Mouse (Mus musculus) ES-E14 (cell line): ENCODE data around the gene Sema6d. TPM values are rescaled to one million over a fixed set of nuclear protein-coding genes. Genes with fewer than 3 reads are reported as not detected.

Experiments used
- DNase-seq: peaks from one replicate; pipeline ENCODE4 v3.0.0-alpha.2; 2013; ENCODE audit warnings: low read depth, low spot score
- H3K27ac ChIP-seq: 2 replicates; pipeline ENCODE4 v1.5.1; 2012; ENCODE audit warnings: low read depth, mild to moderate bottlenecking, low read length, moderate library complexity, mixed read lengths; ENCODE audit not compliant: poor library complexity, insufficient read depth, severe bottlenecking
- H3K36me3 ChIP-seq: 2 replicates; pipeline ENCODE4 v1.6.1; 2012; ENCODE audit warnings: mild to moderate bottlenecking, low read length, moderate library complexity, mixed read lengths; ENCODE audit not compliant: control insufficient read depth, poor library complexity, insufficient read depth, severe bottlenecking
- H3K4me1 ChIP-seq, 2 experiments: fragments of 150-350 bp in 1 of 2; sonication (generic) in 1 of 2; 2 replicates each; pipeline ENCODE4 v1.6.1; 2012; ENCODE audit warnings: low read length in 2 of 2, mild to moderate bottlenecking in 1 of 2, mixed read lengths in 1 of 2; ENCODE audit not compliant: control insufficient read depth in 2 of 2, insufficient read depth in 2 of 2, poor library complexity in 1 of 2
- H3K4me3 ChIP-seq, 2 experiments: fragments of 150-350 bp in 1 of 2; sonication (generic) in 1 of 2; 2 replicates each; pipeline ENCODE4 v1.5.1; 2012; ENCODE audit warnings: low read length in 2 of 2, low read depth in 1 of 2, mild to moderate bottlenecking in 1 of 2, mixed read lengths in 1 of 2; ENCODE audit not compliant: insufficient read depth in 1 of 2, poor library complexity in 1 of 2, severe bottlenecking in 1 of 2
- H3K9ac ChIP-seq: 2 replicates; pipeline ENCODE4 v1.6.1; 2012; ENCODE audit warnings: low read depth, mild to moderate bottlenecking, low read length, mixed read lengths; ENCODE audit not compliant: poor library complexity, insufficient read depth, severe bottlenecking
- H3K9me3 ChIP-seq: fragments of 150-350 bp; sonication (generic); 2 replicates; pipeline ENCODE4 v1.6.1; 2012; ENCODE audit warnings: low read depth, mild to moderate bottlenecking, low read length; ENCODE audit not compliant: control insufficient read depth, insufficient read depth
- CHD2 ChIP-seq: IDR thresholded peaks from 2 replicates; pipeline ENCODE4 v1.6.1; 2014; ENCODE audit warnings: mild to moderate bottlenecking, low read depth, low read length, inconsistent platforms
- HCFC1 ChIP-seq: IDR thresholded peaks from 2 replicates; pipeline ENCODE4 v1.6.1; 2012; ENCODE audit warnings: low read length, inconsistent platforms, borderline replicate concordance; ENCODE audit not compliant: insufficient read depth
- MAFK ChIP-seq: IDR thresholded peaks from 2 replicates; pipeline ENCODE4 v1.6.1; 2014; ENCODE audit warnings: mild to moderate bottlenecking, low read depth, low read length, inconsistent platforms; ENCODE audit not compliant: insufficient read depth
- ZC3H11A ChIP-seq: IDR thresholded peaks from 2 replicates; pipeline ENCODE4 v1.6.1; 2012; ENCODE audit warnings: low read depth, mild to moderate bottlenecking, inconsistent platforms, low read length, borderline replicate concordance
- ZNF384 ChIP-seq: IDR thresholded peaks from 2 replicates; pipeline ENCODE4 v1.6.1; 2012; ENCODE audit warnings: low read depth, low read length, inconsistent platforms
- in situ Hi-C, 2 experiments: fragments of 600-800 bp; cut with MboI; formaldehyde crosslinking; loops; one replicate each; pipeline ENCODE4 v1.15.1; 2025; ENCODE audit warnings: low sequenced_read_pairs in 2 of 2, inconsistent platforms in 1 of 2; ENCODE audit not compliant: unreplicated experiment in 2 of 2
- total RNA-seq: library from RNA; depleted of rRNA; stranded (reverse); fragments of 300-350 nt; gene quantifications from 2 replicates; pipeline ENCODE4 v1.2.3, GENCODE M21; 2012

The Sema6d gene
- total RNA-seq, 1 experiment = 0.54 TPM

DNA sequence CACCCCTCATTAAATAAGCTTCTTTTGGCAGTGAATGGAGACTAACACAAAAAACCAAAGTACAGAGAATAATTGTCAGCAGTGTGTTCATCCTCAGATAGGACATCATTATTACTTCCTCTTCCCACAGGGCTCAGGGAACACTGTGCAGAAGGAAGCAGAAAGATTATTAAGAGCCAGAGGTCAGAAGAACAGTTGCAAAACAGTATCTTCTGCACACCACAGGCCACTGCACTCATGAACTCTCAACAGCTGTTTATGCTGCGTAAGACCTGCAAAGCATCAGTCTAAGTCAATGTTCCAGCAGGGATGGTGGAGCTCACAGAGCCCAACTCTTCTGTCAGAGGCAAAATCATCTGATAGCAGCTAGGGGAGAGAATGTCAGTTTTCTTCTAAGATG is 600.6 kb downstream of the Sema6d start:
- H3K27ac ChIP-seq = no peak overlapping the region

GRCm38 (mm10) chr2:124702621-124703020 is 612.9 kb downstream of the Sema6d start:
- in situ Hi-C loops = no loop called here
- Histone ChIP-seq H3K9me3 (no peaks in the 10 kb centered on the region), H3K9ac (no peak overlapping the region), H3K27ac (no peak overlapping the region), H3K4me3 (no peak overlapping the region), H3K36me3 (no peaks in the 10 kb centered on the region), H3K4me1 (no peaks in the 10 kb centered on the region)
- no peak for DNase-seq
- TF ChIP-seq ZNF384 = no peak
- TF ChIP-seq CHD2 = no peak
- no peak for TF ChIP-seq ZC3H11A
- TF ChIP-seq HCFC1 = no peak
- no peak for TF ChIP-seq MAFK

More for the DNA sequence above, 600.6 kb downstream of the Sema6d start:
- H3K9me3 ChIP-seq = no peaks in the 10 kb centered on the region
- no peak overlapping the region for H3K4me3 ChIP-seq
- TF ChIP-seq CHD2 (no peak), HCFC1 (no peak), MAFK (no peak), ZNF384 (no peak), ZC3H11A (no peak)
- no peaks in the 10 kb centered on the region for H3K4me1 ChIP-seq
- in situ Hi-C loops = no loop called here
- H3K36me3 ChIP-seq = no peaks in the 10 kb centered on the region
- no peak overlapping the region for H3K9ac ChIP-seq
- DNase-seq = no peak

- H3K27ac ChIP-seq = no peak overlapping the region
- H3K4me1 ChIP-seq = no peaks in the 10 kb centered on the region
- no peaks in the 10 kb centered on the region for H3K9me3 ChIP-seq
- no peak overlapping the region for H3K9ac ChIP-seq
- no peak overlapping the region for H3K4me3 ChIP-seq
- H3K36me3 ChIP-seq = no peaks in the 10 kb centered on the region
- TF ChIP-seq ZC3H11A = no peak
- no peak for TF ChIP-seq CHD2
- no peak for DNase-seq
- in situ Hi-C loops = no loop called here
These were observed 615.2 kb downstream of the Sema6d start for GRCm38 (mm10) chr2:124704922-124705321.

DNA sequence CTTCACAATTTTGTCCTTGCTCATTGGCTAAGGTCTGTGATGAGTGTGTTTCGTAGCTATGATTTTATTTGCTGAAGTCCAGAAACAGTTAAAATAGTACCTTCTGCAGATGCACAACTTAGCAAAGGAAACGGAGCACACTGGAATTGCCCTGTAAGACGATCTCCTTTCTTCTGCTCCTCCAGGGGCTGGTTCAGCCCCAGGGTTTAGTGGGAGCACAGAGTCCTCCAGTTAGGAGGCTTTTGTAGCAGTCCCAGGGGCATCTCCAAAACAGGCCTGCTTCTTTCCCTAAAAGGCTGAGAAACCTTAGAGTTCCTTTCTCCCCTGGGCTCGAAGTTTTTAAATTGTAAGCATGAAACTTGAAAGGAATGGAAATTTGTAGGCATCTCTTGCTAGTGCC is 616.0 kb downstream of the Sema6d start:
- no peak overlapping the region for H3K9ac ChIP-seq
- no peaks in the 10 kb centered on the region for H3K9me3 ChIP-seq
- H3K4me1 ChIP-seq = no peaks in the 10 kb centered on the region
- no peaks in the 10 kb centered on the region for H3K36me3 ChIP-seq
- H3K4me3 ChIP-seq = no peak overlapping the region
- in situ Hi-C loops = no loop called here
- DNase-seq = no peak
- H3K27ac ChIP-seq = no peak overlapping the region
- TF ChIP-seq CHD2 = no peak
- TF ChIP-seq ZC3H11A = no peak
- no peak for TF ChIP-seq MAFK

GRCm38 (mm10) chr2:124706896-124707295 is 617.1 kb downstream of the Sema6d start:
- Histone ChIP-seq H3K4me1 (no peaks in the 10 kb centered on the region), H3K27ac (no peak overlapping the region), H3K4me3 (no peak overlapping the region), H3K36me3 (no peaks in the 10 kb centered on the region), H3K9me3 (no peaks in the 10 kb centered on the region), H3K9ac (no peak overlapping the region)
- in situ Hi-C loops = no loop called here
- TF ChIP-seq HCFC1 (no peak), CHD2 (no peak), MAFK (no peak), ZC3H11A (no peak), ZNF384 (no peak)
- no peak for DNase-seq
